Mouse (Mus musculus) kidney, embryonic 14.5 days (tissue): ENCODE measurements at regions not wholly inside any gene's neighbourhood (a gene's known extent, or its start where the extent isn't known, plus 50 kb on each side); places are given as distances from the start of the nearest gene placed in this dataset.

ENCODE experiments used
- ATAC-seq: fragments of 200-750 bp; cut with Nextera tagmentation; 2 replicates; pipeline ENCODE4 v1.8.0; 2017; ENCODE audit warnings: moderate number of reproducible peaks, mild to moderate bottlenecking, moderate TSS enrichment, moderate library complexity; ENCODE audit not compliant: low FRiP score, low TSS enrichment
- H3K27ac ChIP-seq: fragments of 300-500 bp; sonication (generic); 2 replicates; pipeline ENCODE4 v1.5.1; 2014; ENCODE audit warnings: low read depth, mild to moderate bottlenecking, low read length, moderate library complexity, mixed read lengths
- H3K27me3 ChIP-seq: fragments of 300-500 bp; sonication (generic); 2 replicates; pipeline ENCODE4 v1.6.1; 2014; ENCODE audit warnings: mild to moderate bottlenecking, low read length; ENCODE audit not compliant: control insufficient read depth, insufficient read depth
- H3K36me3 ChIP-seq: fragments of 300-500 bp; sonication (generic); 2 replicates; pipeline ENCODE4 v1.6.1; 2014; ENCODE audit warnings: low read length, mixed read lengths; ENCODE audit not compliant: control insufficient read depth, insufficient read depth
- H3K4me1 ChIP-seq: fragments of 300-500 bp; sonication (generic); 2 replicates; pipeline ENCODE4 v1.6.1; 2014; ENCODE audit warnings: low read length, mixed read lengths; ENCODE audit not compliant: control insufficient read depth, insufficient read depth
- H3K4me2 ChIP-seq: fragments of 300-500 bp; sonication (generic); replicated peaks from 2 replicates; pipeline ENCODE4 v1.6.1; 2014; ENCODE audit warnings: low read depth, mild to moderate bottlenecking, low read length
- H3K4me3 ChIP-seq: fragments of 300-500 bp; sonication (generic); 2 replicates; pipeline ENCODE4 v1.5.1; 2014; ENCODE audit warnings: mild to moderate bottlenecking, low read length
- H3K9ac ChIP-seq: fragments of 300-500 bp; sonication (generic); 2 replicates; pipeline ENCODE4 v1.6.1; 2014; ENCODE audit warnings: low read depth, mild to moderate bottlenecking, low read length, moderate library complexity
- H3K9me3 ChIP-seq: fragments of 300-500 bp; sonication (generic); 2 replicates; pipeline ENCODE4 v1.6.1; 2016; ENCODE audit warnings: low read length; ENCODE audit not compliant: control insufficient read depth
- WGBS: fragments of 180-500 bp; shearing (Covaris S2); extraction: QIAGEN DNeasy Blood & Tissue Kit; methylation state at CpG from one replicate; pipeline ENCODE4 v1.1.7; 2014; 5-methylcytosine and 5-hydroxymethylcytosine counted together

GRCm38 (mm10) chr8:11115210-11115609 lies 107.0 kb upstream of the Irs2 start:
- Histone ChIP-seq H3K27me3 (no peaks in the 10 kb centered on the region), H3K9ac (no peak overlapping the region)
- WGBS, result 39% methylated on average over 6 of the region's 6 CpGs

GRCm38 (mm10) chr8:11114531-11114930 lies 106.3 kb upstream of the Irs2 start:
- Histone ChIP-seq H3K27me3 (no peaks in the 10 kb centered on the region), H3K4me3 (no peak overlapping the region), H3K27ac (no peak overlapping the region), H3K9me3 (no peaks in the 10 kb centered on the region), H3K9ac (no peak overlapping the region), H3K4me2 (no peak overlapping the region), H3K4me1 (no peaks in the 10 kb centered on the region), H3K36me3 (no peaks in the 10 kb centered on the region)
- WGBS, result 35% methylated on average over 8 of the region's 8 CpGs
- ATAC-seq, result no peak

More at GRCm38 (mm10) chr8:11115210-11115609, 107.0 kb upstream of the Irs2 start:
- Histone ChIP-seq H3K36me3 (no peaks in the 10 kb centered on the region), H3K4me2 (no peak overlapping the region), H3K4me1 (no peaks in the 10 kb centered on the region), H3K27ac (no peak overlapping the region), H3K9me3 (no peaks in the 10 kb centered on the region), H3K4me3 (no peak overlapping the region)
- no peak for ATAC-seq

GRCm38 (mm10) chr8:11112908-11113532 lies 104.8 kb upstream of the Irs2 start:
- ATAC-seq, result no peak
- Histone ChIP-seq H3K9ac (no peak overlapping the region), H3K27me3 (no peaks in the 10 kb centered on the region), H3K4me1 (no peaks in the 10 kb centered on the region), H3K4me3 (no peak overlapping the region), H3K36me3 (no peaks in the 10 kb centered on the region), H3K4me2 (no peak overlapping the region), H3K9me3 (no peaks in the 10 kb centered on the region), H3K27ac (no peak overlapping the region)
- WGBS, result 64% methylated on average over 7 of the region's 7 CpGs

- no peak for ATAC-seq
- no peak overlapping the region for H3K4me3 ChIP-seq
- H3K4me1 ChIP-seq, result no peaks in the 10 kb centered on the region
- 79% methylated on average over 2 of the region's 2 CpGs for WGBS
- H3K27ac ChIP-seq, result no peak overlapping the region
- H3K36me3 ChIP-seq, result no peaks in the 10 kb centered on the region
- H3K27me3 ChIP-seq, result no peaks in the 10 kb centered on the region
- H3K9me3 ChIP-seq, result no peaks in the 10 kb centered on the region
- H3K4me2 ChIP-seq, result no peak overlapping the region
- no peak overlapping the region for H3K9ac ChIP-seq
Measured at GRCm38 (mm10) chr8:11111987-11112386, 103.7 kb upstream of the Irs2 start.

- H3K27ac ChIP-seq, result no peak overlapping the region
- H3K4me2 ChIP-seq, result no peak overlapping the region
- H3K4me3 ChIP-seq, result no peak overlapping the region
- no peaks in the 10 kb centered on the region for H3K36me3 ChIP-seq
- H3K9me3 ChIP-seq, result no peaks in the 10 kb centered on the region
- H3K27me3 ChIP-seq, result peaks cover 3% of the 10 kb centered on the region; the same call in 1 of the 2 replicates
- no peaks in the 10 kb centered on the region for H3K4me1 ChIP-seq
- H3K9ac ChIP-seq, result no peak overlapping the region
- whole genome bisulfite sequencing, result 92% methylated on average over 1 of the region's 1 CpGs
- no peak for ATAC-seq
Measured at GRCm38 (mm10) chr8:11107435-11107834, 99.2 kb upstream of the Irs2 start.

GRCm38 (mm10) chr8:11107021-11107420 lies 98.8 kb upstream of the Irs2 start:
- 80% methylated on average over 5 of the region's 5 CpGs for WGBS
- no peaks in the 10 kb centered on the region for H3K36me3 ChIP-seq
- ATAC-seq, result no peak
- no peak overlapping the region for H3K27ac ChIP-seq
- no peak overlapping the region for H3K4me3 ChIP-seq
- no peak overlapping the region for H3K4me2 ChIP-seq
- no peaks in the 10 kb centered on the region for H3K9me3 ChIP-seq
- no peaks in the 10 kb centered on the region for H3K4me1 ChIP-seq
- no peak overlapping the region for H3K9ac ChIP-seq
- peaks cover 3% of the 10 kb centered on the region; the same call in 1 of the 2 replicates for H3K27me3 ChIP-seq

GRCm38 (mm10) chr8:11103745-11104607 lies 95.7 kb upstream of the Irs2 start:
- no peak overlapping the region for H3K9ac ChIP-seq
- WGBS, result 84% methylated on average over 10 of the region's 10 CpGs

GRCm38 (mm10) chr8:11100310-11100709 lies 92.1 kb upstream of the Irs2 start:
- peaks cover 3% of the 10 kb centered on the region; the same call in 1 of the 2 replicates for H3K27me3 ChIP-seq
- ATAC-seq, result no peak
- no peak overlapping the region for H3K27ac ChIP-seq
- no peak overlapping the region for H3K9ac ChIP-seq
- H3K4me2 ChIP-seq, result no peak overlapping the region
- no peak overlapping the region for H3K4me3 ChIP-seq
- no peaks in the 10 kb centered on the region for H3K36me3 ChIP-seq
- no peaks in the 10 kb centered on the region for H3K9me3 ChIP-seq
- 94% methylated on average over 3 of the region's 3 CpGs for WGBS
- H3K4me1 ChIP-seq, result no peaks in the 10 kb centered on the region; the same call in 1 of the 2 replicates

More at GRCm38 (mm10) chr8:11103745-11104607, 95.7 kb upstream of the Irs2 start:
- Histone ChIP-seq H3K27ac (no peak overlapping the region), H3K4me2 (no peak overlapping the region), H3K36me3 (no peaks in the 10 kb centered on the region), H3K4me3 (no peak overlapping the region), H3K27me3 (peaks cover 3% of the 10 kb centered on the region; the same call in 1 of the 2 replicates), H3K9me3 (no peaks in the 10 kb centered on the region), H3K4me1 (no peaks in the 10 kb centered on the region)
- no peak for ATAC-seq

- Histone ChIP-seq H3K27me3 (no peaks in the 10 kb centered on the region), H3K9ac (no peak overlapping the region), H3K27ac (no peak overlapping the region), H3K4me3 (no peak overlapping the region), H3K36me3 (no peaks in the 10 kb centered on the region), H3K4me1 (no peaks in the 10 kb centered on the region; the same call in 1 of the 2 replicates), H3K9me3 (no peaks in the 10 kb centered on the region), H3K4me2 (no peak overlapping the region)
- no peak for ATAC-seq
- 84% methylated on average over 3 of the region's 3 CpGs for WGBS
Measured at GRCm38 (mm10) chr8:11099591-11099855, 91.3 kb upstream of the Irs2 start.
